Mouse (Mus musculus) G1E (cell line): Measurements from ENCODE around the gene Chmp3. TPM values are rescaled to one million over a fixed set of nuclear protein-coding genes. Genes with fewer than 3 reads are reported as not detected.

Experiments
- ATAC-seq: 2 replicates; pipeline ENCODE4 v1.8.0; 2016; ENCODE audit warnings: mild to moderate bottlenecking; ENCODE audit not compliant: insufficient number of reproducible peaks, poor library complexity, low FRiP score, severe bottlenecking; ENCODE audit errors: extremely low read depth
- DNase-seq: peaks from one replicate; pipeline ENCODE4 v3.0.0; 2012; ENCODE audit warnings: low spot score
- H3K27me3 ChIP-seq: 2 replicates; pipeline ENCODE4 v1.6.1; 2012; ENCODE audit warnings: mild to moderate bottlenecking, low read length, inconsistent platforms; ENCODE audit not compliant: insufficient read depth
- H3K36me3 ChIP-seq: replicated peaks from 2 replicates; pipeline ENCODE3; 2012; ENCODE audit warnings: mild to moderate bottlenecking, inconsistent platforms
- H3K4me1 ChIP-seq: 2 replicates; pipeline ENCODE4 v1.6.1; 2012; ENCODE audit warnings: low read depth, low read length, inconsistent platforms, mixed read lengths; ENCODE audit not compliant: insufficient read depth
- H3K4me3 ChIP-seq: 2 replicates; pipeline ENCODE4 v1.5.1; 2012; ENCODE audit warnings: low read depth, mild to moderate bottlenecking, inconsistent platforms, low read length, moderate library complexity, mixed read lengths
- H3K9me3 ChIP-seq: replicated peaks from 2 replicates; pipeline ENCODE4 v1.6.1; 2012; ENCODE audit warnings: inconsistent platforms
- CTCF ChIP-seq: IDR thresholded peaks from 2 replicates; pipeline ENCODE4 v1.5.1; 2012; ENCODE audit warnings: low read depth, low read length, inconsistent platforms, mixed read lengths
- GATA1 ChIP-seq: IDR thresholded peaks from 2 replicates; pipeline ENCODE4 v1.6.1; 2012; ENCODE audit warnings: borderline replicate concordance, low read length, inconsistent platforms, mixed read lengths
- GATA2 ChIP-seq: IDR thresholded peaks from 2 replicates; pipeline ENCODE4 v1.6.1; 2012; ENCODE audit warnings: low read depth, low read length, inconsistent platforms, borderline replicate concordance
- POLR2AphosphoS5 ChIP-seq: IDR thresholded peaks from 2 replicates; pipeline ENCODE4 v1.6.1; 2012; ENCODE audit warnings: low read depth, low read length, inconsistent platforms; ENCODE audit not compliant: insufficient replicate concordance
- TAL1 ChIP-seq: conservative IDR thresholded peaks from 2 replicates; pipeline ENCODE4 v1.6.1; 2012; ENCODE audit warnings: low read depth, low read length, inconsistent platforms, mixed read lengths
- polyA plus RNA-seq: library from polyadenylated mRNA; stranded (reverse); fragments of >175 nt; gene quantifications from 2 replicates; pipeline ENCODE4 v1.2.3, GENCODE M21; 2012
- total RNA-seq, 2 experiments: library from RNA; stranded (forward) in 1 of 2; stranded (reverse) in 1 of 2; fragments of 200-1000 nt in 1 of 2; fragments of >200 nt in 1 of 2; fragmentation: Nextera tagmentation in 1 of 2; gene quantifications; 2 replicates each; pipeline ENCODE4 v1.2.3; 2014 to 2017

Gene Chmp3
- total and polyA plus RNA-seq, 3 experiments: 25.6 to 101 (median 27.7) TPM

GRCm38 (mm10) chr6:71589401-71589800 is 45.8 kb downstream of the Chmp3 start:
- H3K4me3 ChIP-seq: no peak overlapping the region
- DNase-seq (no peak), ATAC-seq (no peak)
- H3K4me1 ChIP-seq: peaks cover 3% of the 10 kb centered on the region; the same call in 1 of the 2 replicates
- TF ChIP-seq TAL1 (no peak), POLR2AphosphoS5 (no peak), GATA2 (no peak), GATA1 (no peak)
- no peaks in the 10 kb centered on the region for H3K9me3 ChIP-seq
- H3K27me3 ChIP-seq: no peaks in the 10 kb centered on the region
- peaks cover 90% of the 10 kb centered on the region for H3K36me3 ChIP-seq

GRCm38 (mm10) chr6:71590154-71590553 is 46.6 kb downstream of the Chmp3 start:
- H3K27me3 ChIP-seq: no peaks in the 10 kb centered on the region
- H3K9me3 ChIP-seq: no peaks in the 10 kb centered on the region
- H3K36me3 ChIP-seq: peaks cover 91% of the 10 kb centered on the region
- H3K4me1 ChIP-seq: peaks cover 3% of the 10 kb centered on the region; the same call in 1 of the 2 replicates
- ATAC-seq: no peak
- TF ChIP-seq GATA2 (no peak), CTCF (no peak), POLR2AphosphoS5 (no peak), GATA1 (no peak), TAL1 (no peak)
- DNase-seq: no peak
- no peak overlapping the region for H3K4me3 ChIP-seq

- Histone ChIP-seq H3K9me3 (no peaks in the 10 kb centered on the region), H3K27me3 (no peaks in the 10 kb centered on the region), H3K4me3 (no peak overlapping the region), H3K4me1 (peaks cover 22% of the 10 kb centered on the region), H3K36me3 (peaks cover 86% of the 10 kb centered on the region)
- DNase-seq (no peak), ATAC-seq (no peak)
- TF ChIP-seq GATA1 (no peak), POLR2AphosphoS5 (no peak), TAL1 (no peak)
Observed at GRCm38 (mm10) chr6:71607756-71608155, 64.2 kb downstream of the Chmp3 start.

GRCm38 (mm10) chr6:71608994-71609393 is 65.4 kb downstream of the Chmp3 start:
- ATAC-seq: no peak
- H3K27me3 ChIP-seq: no peaks in the 10 kb centered on the region
- no peak for DNase-seq
- H3K36me3 ChIP-seq: peaks cover 85% of the 10 kb centered on the region
- no peak overlapping the region for H3K4me3 ChIP-seq
- peaks cover 26% of the 10 kb centered on the region for H3K4me1 ChIP-seq
- H3K9me3 ChIP-seq: no peaks in the 10 kb centered on the region
- TF ChIP-seq GATA2 (no peak), GATA1 (no peak), TAL1 (no peak), POLR2AphosphoS5 (no peak), CTCF (no peak)

- Histone ChIP-seq H3K4me1 (peaks cover 26% of the 10 kb centered on the region), H3K4me3 (no peak overlapping the region; the same call in 1 of the 2 replicates), H3K27me3 (no peaks in the 10 kb centered on the region), H3K36me3 (peaks cover 83% of the 10 kb centered on the region), H3K9me3 (no peaks in the 10 kb centered on the region)
- no peak; the same call in 1 of the 2 replicates for ATAC-seq
- no peak for DNase-seq
- TF ChIP-seq CTCF: no peak
- TF ChIP-seq TAL1: 0 out of 2 replicates have a peak, but pooled peaks have one; percentile 25
Observed at GRCm38 (mm10) chr6:71609968-71610367, 66.4 kb downstream of the Chmp3 start.

- DNase-seq: no peak
- Histone ChIP-seq H3K27me3 (no peaks in the 10 kb centered on the region), H3K36me3 (peaks cover 89% of the 10 kb centered on the region)
Observed at GRCm38 (mm10) chr6:71613225-71613624, 69.6 kb downstream of the Chmp3 start.

GRCm38 (mm10) chr6:71616959-71617358 is 73.4 kb downstream of the Chmp3 start:
- Histone ChIP-seq H3K27me3 (no peaks in the 10 kb centered on the region), H3K4me3 (no peak overlapping the region), H3K36me3 (peaks cover 92% of the 10 kb centered on the region), H3K9me3 (no peaks in the 10 kb centered on the region), H3K4me1 (peaks cover 5% of the 10 kb centered on the region)
- ATAC-seq (no peak), DNase-seq (no peak)
- TF ChIP-seq GATA2 (no peak), CTCF (no peak)

More at GRCm38 (mm10) chr6:71613225-71613624, 69.6 kb downstream of the Chmp3 start:
- no peak for TF ChIP-seq CTCF
- TF ChIP-seq POLR2AphosphoS5: no peak
- no peak for TF ChIP-seq GATA1
- TF ChIP-seq GATA2: no peak
- TF ChIP-seq TAL1: no peak
- no peak for ATAC-seq
- H3K4me3 ChIP-seq: no peak overlapping the region
- no peaks in the 10 kb centered on the region for H3K9me3 ChIP-seq
- H3K4me1 ChIP-seq: peaks cover 28% of the 10 kb centered on the region
